Mouse (Mus musculus): ENCODE measurements around the gene Fam151b.

The Fam151b gene

GRCm38 (mm10) chr13:92419630-92420029, 64.2 kb downstream of the Fam151b start:
- DNase-seq (ENCODE audit: low spot score): no peak

- no peak for DNase-seq (ENCODE audit: low spot score)
These were observed 73.3 kb downstream of the Fam151b start for GRCm38 (mm10) chr13:92410486-92410885.

- no peak for DNase-seq (ENCODE audit: low spot score)
These were observed 80.3 kb downstream of the Fam151b start for GRCm38 (mm10) chr13:92403496-92403895.

GRCm38 (mm10) chr13:92402063-92402462, 81.8 kb downstream of the Fam151b start:
- no peak for DNase-seq (ENCODE audit: low spot score)

Measured in urinary bladder, postnatal 25 days (tissue).